Mouse (Mus musculus) cerebellum, adult 2 months (tissue): ENCODE measurements at regions not wholly inside any gene's neighbourhood (a gene's known extent, or its start where the extent isn't known, plus 50 kb on each side); places are given as distances from the start of the nearest gene placed in this dataset.

ENCODE experiments used
- DNase-seq, 2 experiments: peaks; one replicate each; pipeline ENCODE4 v3.0.0; 2021
- H3K27ac ChIP-seq: fragments of 200-500 bp; 2 replicates; pipeline ENCODE4 v1.5.1; 2012; ENCODE audit warnings: low read length, control low read depth, inconsistent platforms; ENCODE audit not compliant: insufficient read depth
- H3K27me3 ChIP-seq: fragments of 200-500 bp; 2 replicates; pipeline ENCODE4 v1.6.1; 2012; ENCODE audit warnings: inconsistent platforms, mild to moderate bottlenecking, low read length, moderate library complexity; ENCODE audit not compliant: control insufficient read depth, insufficient read depth
- H3K4me1 ChIP-seq: fragments of 200-500 bp; 2 replicates; pipeline ENCODE4 v1.6.1; 2011; ENCODE audit warnings: low read length; ENCODE audit not compliant: control insufficient read depth, insufficient read depth
- H3K4me3 ChIP-seq: fragments of 200-500 bp; replicated peaks from 2 replicates; pipeline ENCODE3; 2011; ENCODE audit warnings: mild to moderate bottlenecking, low read depth, low read length, control low read depth; ENCODE audit not compliant: insufficient read depth
- CTCF ChIP-seq: fragments of 200-500 bp; IDR thresholded peaks from 2 replicates; pipeline ENCODE4 v1.5.1; 2011; ENCODE audit warnings: low read depth, mild to moderate bottlenecking, control low read depth, low read length, moderate library complexity, borderline replicate concordance; ENCODE audit not compliant: insufficient read depth
- POLR2A ChIP-seq: fragments of 200-500 bp; IDR thresholded peaks from 2 replicates; pipeline ENCODE4 v1.6.1; 2011; ENCODE audit warnings: low read length, control low read depth, borderline replicate concordance; ENCODE audit not compliant: insufficient read depth
- WGBS: fragments of 180-500 bp; shearing (Covaris S2); methylation state at CpG from one replicate; pipeline ENCODE4 v1.1.7; 2018; 5-methylcytosine and 5-hydroxymethylcytosine counted together

DNA sequence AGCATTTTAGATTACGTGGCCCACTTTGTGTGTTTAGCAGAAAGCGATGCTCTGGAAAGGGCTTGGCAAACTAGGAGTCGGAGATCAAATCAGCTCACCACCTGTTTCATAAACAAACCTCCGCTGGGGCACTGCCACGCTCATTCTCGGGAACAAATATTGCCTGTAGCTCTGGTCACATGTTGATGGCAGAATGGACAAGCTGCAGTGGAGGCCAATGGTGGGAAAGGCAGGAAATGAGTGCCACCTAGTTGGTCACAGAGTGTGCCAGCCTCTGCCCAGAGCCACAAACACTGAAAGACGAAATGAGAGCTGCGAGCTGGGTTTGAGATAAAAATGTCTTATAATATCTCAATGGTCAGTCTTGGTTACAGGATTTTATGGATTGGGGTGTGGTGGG, 259.2 kb upstream of the Csf3r start:
- H3K27me3 ChIP-seq: no peaks in the 10 kb centered on the region
- WGBS: 39% methylated on average over 8 of the region's 8 CpGs
- DNase-seq: peak in 1 of 2 experiments; percentile 45
- H3K27ac ChIP-seq: no peak overlapping the region
- H3K4me3 ChIP-seq: no peak overlapping the region
- H3K4me1 ChIP-seq: no peaks in the 10 kb centered on the region
- TF ChIP-seq POLR2A: no peak
- no peak for TF ChIP-seq CTCF

GRCm38 (mm10) chr4:125777126-125777525, 247.2 kb upstream of the Csf3r start:
- TF ChIP-seq POLR2A: no peak
- TF ChIP-seq CTCF: no peak
- 46% methylated on average over 4 of the region's 4 CpGs for WGBS
- DNase-seq: no peak
- no peaks in the 10 kb centered on the region for H3K27me3 ChIP-seq
- no peak overlapping the region for H3K27ac ChIP-seq
- H3K4me3 ChIP-seq: no peak overlapping the region
- no peaks in the 10 kb centered on the region for H3K4me1 ChIP-seq

DNA sequence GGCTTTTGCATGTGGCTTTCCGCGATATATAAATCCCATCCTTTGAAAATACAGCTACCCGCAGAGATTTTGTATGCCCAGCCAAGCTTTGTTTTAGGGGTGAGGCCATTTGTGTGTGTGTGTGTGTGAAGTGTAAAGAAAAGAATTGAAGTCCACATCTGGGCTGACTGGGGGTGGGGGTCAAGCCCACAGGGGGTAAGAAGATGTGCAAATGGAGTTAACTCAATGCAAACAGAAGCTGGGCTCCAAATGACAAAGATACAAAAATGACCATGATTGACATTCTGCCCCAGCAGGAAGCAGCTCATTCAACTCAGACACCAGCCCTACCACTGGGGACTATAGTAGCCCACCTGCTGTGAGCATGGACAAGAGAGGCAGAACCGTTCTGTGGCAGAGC, 244.2 kb upstream of the Csf3r start:
- Histone ChIP-seq H3K4me3 (no peak overlapping the region), H3K27me3 (no peaks in the 10 kb centered on the region), H3K27ac (no peak overlapping the region), H3K4me1 (no peaks in the 10 kb centered on the region)
- DNase-seq: no peak
- WGBS: 57% methylated on average over 4 of the region's 4 CpGs
- TF ChIP-seq CTCF: no peak
- no peak for TF ChIP-seq POLR2A

DNA sequence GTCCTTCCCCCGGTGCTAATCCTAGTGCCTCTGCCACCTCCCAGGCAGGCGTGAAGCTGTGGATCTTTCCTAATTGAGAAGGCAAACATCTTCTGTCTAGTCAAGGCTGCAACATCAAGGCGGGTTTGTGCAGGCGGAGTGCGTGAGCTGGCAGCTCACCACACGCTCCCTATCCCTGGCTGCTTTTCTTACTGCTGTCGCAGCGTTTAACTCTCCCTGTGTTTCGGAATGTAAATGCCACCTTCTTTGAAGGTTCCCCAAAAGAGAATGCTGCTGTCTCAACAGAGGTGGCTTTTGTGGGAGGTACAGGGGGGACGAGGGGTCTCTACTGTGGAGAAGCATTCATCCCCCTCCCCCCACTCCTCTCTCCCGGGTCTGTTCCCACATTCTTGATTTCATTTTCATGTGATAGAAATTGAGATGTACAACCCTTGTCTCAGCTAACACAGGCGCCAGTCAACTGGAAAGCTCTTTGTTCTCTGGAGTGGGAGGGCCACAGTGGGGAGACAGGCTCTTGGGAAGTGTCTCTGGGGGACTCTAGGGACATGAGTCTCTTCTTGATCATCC, 243.3 kb upstream of the Csf3r start:
- 23% methylated on average over 12 of the region's 12 CpGs for WGBS
- Histone ChIP-seq H3K4me3 (no peak overlapping the region), H3K27me3 (no peaks in the 10 kb centered on the region), H3K4me1 (no peaks in the 10 kb centered on the region), H3K27ac (no peak overlapping the region)
- TF ChIP-seq POLR2A: no peak
- TF ChIP-seq CTCF: no peak
- no peak for DNase-seq

- TF ChIP-seq CTCF: no peak
- no peak for TF ChIP-seq POLR2A
- Histone ChIP-seq H3K4me3 (no peak overlapping the region), H3K4me1 (no peaks in the 10 kb centered on the region), H3K27ac (no peak overlapping the region), H3K27me3 (no peaks in the 10 kb centered on the region)
- 43% methylated on average over 3 of the region's 3 CpGs for WGBS
- DNase-seq: no peak
These were observed 242.0 kb upstream of the Csf3r start for GRCm38 (mm10) chr4:125782346-125782745.

DNA sequence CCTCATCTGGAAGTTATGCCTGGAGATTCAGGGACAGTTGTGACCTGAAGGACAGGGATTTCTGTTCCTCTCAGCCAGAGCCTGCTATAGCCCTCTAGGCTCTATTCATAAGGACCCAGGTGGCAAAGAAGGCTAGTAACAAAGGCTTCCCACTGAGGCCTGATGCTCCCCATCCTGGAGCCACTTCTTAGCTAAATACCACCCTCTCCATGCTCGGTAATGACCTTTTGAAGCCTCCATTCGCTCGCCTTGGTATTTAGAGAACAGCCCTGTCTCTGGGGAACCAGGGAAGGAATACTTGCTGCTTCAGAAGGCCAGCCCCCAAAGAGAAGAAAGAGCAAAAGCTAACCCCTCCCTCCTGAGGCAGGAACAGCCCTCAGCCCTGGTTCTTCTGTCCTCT, 238.3 kb upstream of the Csf3r start:
- no peaks in the 10 kb centered on the region for H3K27me3 ChIP-seq
- no peak for TF ChIP-seq CTCF
- TF ChIP-seq POLR2A: no peak
- H3K27ac ChIP-seq: no peak overlapping the region
- DNase-seq: no peak
- H3K4me1 ChIP-seq: no peaks in the 10 kb centered on the region
- no peak overlapping the region for H3K4me3 ChIP-seq
- WGBS: 72% methylated on average over 3 of the region's 3 CpGs

GRCm38 (mm10) chr4:125794679-125795078, 229.7 kb upstream of the Csf3r start:
- H3K27ac ChIP-seq: no peak overlapping the region
- H3K27me3 ChIP-seq: no peaks in the 10 kb centered on the region
- no peak for TF ChIP-seq POLR2A
- no peak for TF ChIP-seq CTCF
- 70% methylated on average over 4 of the region's 4 CpGs for WGBS
- H3K4me1 ChIP-seq: no peaks in the 10 kb centered on the region
- H3K4me3 ChIP-seq: no peak overlapping the region
- DNase-seq: no peak

GRCm38 (mm10) chr4:125807923-125808322, 216.4 kb upstream of the Csf3r start:
- no peak overlapping the region for H3K4me3 ChIP-seq
- no peak for DNase-seq
- TF ChIP-seq POLR2A: no peak
- H3K27me3 ChIP-seq: no peaks in the 10 kb centered on the region; the same call in 1 of the 2 replicates
- 95% methylated on average over 4 of the region's 4 CpGs for WGBS
- no peaks in the 10 kb centered on the region for H3K4me1 ChIP-seq
- no peak overlapping the region for H3K27ac ChIP-seq

DNA sequence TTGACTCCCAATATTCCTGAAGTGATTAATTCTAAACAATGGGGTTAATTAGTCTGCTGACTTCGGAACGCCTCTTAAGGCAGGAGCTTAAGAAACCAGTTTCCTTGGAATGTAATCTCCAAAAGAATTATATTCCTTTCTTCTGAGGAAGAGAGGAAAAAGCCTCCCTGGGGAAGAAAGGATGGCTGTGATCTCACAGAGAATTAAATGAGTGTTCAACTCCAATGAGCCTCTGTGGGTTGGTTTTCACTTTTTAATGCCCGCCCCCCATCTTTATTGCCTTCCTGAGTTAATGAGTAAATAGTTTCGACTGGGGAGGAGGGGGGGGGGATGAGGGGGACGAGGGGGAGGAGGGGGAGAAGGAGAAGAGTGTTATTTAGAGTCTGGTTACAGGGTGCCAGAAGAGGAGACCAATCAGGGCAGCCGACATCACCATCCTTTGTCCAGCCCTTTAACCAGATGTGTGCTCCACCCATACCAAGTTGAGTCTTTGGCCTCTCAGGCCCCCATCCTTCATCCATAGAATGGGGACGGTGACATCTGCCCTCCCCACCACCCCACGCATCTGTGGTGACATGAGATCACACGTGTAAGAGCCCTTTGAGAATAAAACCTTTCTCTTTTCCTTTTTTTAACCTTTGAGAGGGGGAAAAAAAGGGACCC, 214.8 kb upstream of the Csf3r start:
- no peak for DNase-seq
- H3K4me1 ChIP-seq: peaks cover 6% of the 10 kb centered on the region
- TF ChIP-seq CTCF (no peak), POLR2A (no peak)
- no peaks in the 10 kb centered on the region; the same call in 1 of the 2 replicates for H3K27me3 ChIP-seq
- no peak overlapping the region for H3K4me3 ChIP-seq
- WGBS: 44% methylated on average over 9 of the region's 9 CpGs
- no peak overlapping the region for H3K27ac ChIP-seq
